ENCODE assay signal across 8 mouse cellular contexts in the genomic region with DNA sequence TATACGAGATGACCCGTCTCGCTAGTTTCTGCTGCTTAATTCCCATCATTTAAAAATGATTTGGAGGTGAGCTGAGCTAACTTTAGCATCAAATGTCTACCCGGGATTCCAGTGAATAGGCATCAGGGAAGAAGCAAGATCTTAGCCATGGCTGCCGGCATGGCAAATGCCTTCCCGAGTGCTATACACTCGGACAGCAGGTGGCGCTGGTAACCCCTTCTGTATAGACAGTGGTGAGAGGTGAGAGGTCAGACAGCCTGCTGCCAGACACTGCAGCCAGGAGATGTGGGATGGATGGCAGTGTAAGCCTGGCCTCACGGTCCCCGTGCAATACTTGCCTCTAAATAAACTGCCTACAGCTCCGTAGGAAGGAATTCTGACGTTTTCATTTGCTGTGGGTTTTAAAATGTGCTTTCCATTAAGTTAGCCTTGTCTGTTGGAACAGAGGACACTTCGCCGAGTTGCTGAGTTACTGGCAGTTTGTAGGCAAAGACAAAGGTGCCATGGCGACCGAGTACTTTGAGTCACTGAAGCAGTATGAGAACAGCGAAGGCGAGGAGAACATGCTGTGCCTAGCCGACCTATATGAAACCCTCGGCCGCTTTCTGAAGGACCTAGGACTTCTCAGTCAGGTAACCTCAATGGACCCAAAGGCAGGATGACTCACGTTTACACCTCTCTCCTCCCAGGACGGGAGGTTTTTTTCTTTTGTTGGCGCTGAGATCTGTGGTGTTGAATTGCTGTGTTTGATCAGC. TPM values are rescaled to one million over a fixed set of nuclear protein-coding genes. Genes with fewer than 3 reads are reported as not detected.
A peak's percentile ranks its signal among the peaks of the same experiment; 100 is the strongest.
DNase-seq lines count a peak whose midpoint lies in the region; ATAC-seq and TF ChIP-seq lines count a peak whose summit lies in the region.

No protein-coding gene starts in this region.

- H3K4me3 ChIP-seq in CH12.LX (replicated peaks in 1 of 3; ENCODE audit: low read depth in 2 of 3, low read length in 2 of 3, poor library complexity in 1 of 3), result no peak overlapping the region
- H3K4me3 ChIP-seq in liver, embryonic 15.5 days (replicated peaks), result no peak overlapping the region

- in situ Hi-C loops in CH12.LX (cut with MboI; ENCODE audit: low pct_ligation_motif_present, low pct_unique_long_range_greater_than_20kb, low sequenced_read_pairs), result no loop called here

- no peak overlapping the region for H3K9ac ChIP-seq in CH12.LX (ENCODE audit: insufficient read depth, low read depth)
- no peak overlapping the region for H3K9ac ChIP-seq in liver, embryonic 15.5 days

- no peak for TF ChIP-seq POLR2A in CH12.LX (IDR thresholded peaks at IDR 0.05; ENCODE audit: low read depth, low read length)

- peak; percentile 74 for DNase-seq in CH12.LX (ENCODE audit: extremely low read depth)
- DNase-seq in adrenal gland, adult 2 months, result peak; percentile 75
- peak; percentile 61 for DNase-seq in embryo, embryonic 11.5 days (ENCODE audit: low read depth, low spot score)
- peak; percentile 28 to 50 for DNase-seq in heart, adult 9 months (ENCODE audit: low spot score in 2 of 2)
- DNase-seq in kidney, postnatal 4 days, result peak; percentile 89
- peak; percentile 83 for DNase-seq in retina, postnatal 1 day
- DNase-seq in thymus, postnatal 4 days, result peak; percentile 87

- no peaks in the 10 kb centered on the region for H3K79me2 ChIP-seq in CH12.LX (replicated peaks; ENCODE audit: control insufficient read depth, extremely low read depth, insufficient read depth, poor library complexity, severe bottlenecking)

- peak; percentile 52 to 82 for TF ChIP-seq CTCF in CH12.LX (conservative IDR thresholded peaks at IDR 0.05 in 1 of 2, IDR thresholded peaks at IDR 0.05 in 1 of 2; ENCODE audit: low read depth in 2 of 2, low read length in 2 of 2)

- TF ChIP-seq RAD21 in CH12.LX (IDR thresholded peaks at IDR 0.05; ENCODE audit: low read depth, low read length), result peak; percentile 51

- 46% methylated on average over 24 of the region's 24 CpGs for WGBS in liver, embryonic 15.5 days (ENCODE audit: insufficient replicate concordance)

- dilution Hi-C loops in CH12.LX (cut with MboI; ENCODE audit: extremely low pct_ligation_motif_present, extremely low pct_unique_long_range_greater_than_20kb, low sequenced_read_pairs), result no loop called here

- H3K36me3 ChIP-seq in CH12.LX (replicated peaks in 1 of 2; ENCODE audit: control insufficient read depth in 1 of 2, insufficient read depth in 1 of 2, low read length in 1 of 2), result peaks cover 0 to 4% of the 10 kb centered on the region in 2 experiments
- H3K36me3 ChIP-seq in liver, embryonic 15.5 days (replicated peaks), result no peaks in the 10 kb centered on the region

- no peaks in the 10 kb centered on the region for H3K27me3 ChIP-seq in CH12.LX (replicated peaks)
- H3K27me3 ChIP-seq in liver, embryonic 15.5 days, result no peaks in the 10 kb centered on the region

- H3K9me3 ChIP-seq in CH12.LX (replicated peaks; ENCODE audit: low read length), result no peaks in the 10 kb centered on the region
- no peaks in the 10 kb centered on the region for H3K9me3 ChIP-seq in liver, embryonic 15.5 days (replicated peaks)

- H3K4me2 ChIP-seq in CH12.LX (ENCODE audit: insufficient read depth, low read depth, poor library complexity, severe bottlenecking), result no peak overlapping the region
- H3K4me2 ChIP-seq in liver, embryonic 15.5 days, result peak overlapping the region; percentile 18; the same call in 1 of the 2 replicates

- H3K4me1 ChIP-seq in CH12.LX (ENCODE audit: control insufficient read depth in 1 of 2, insufficient read depth in 2 of 2), result 0 out of 4 replicates have a peak, but pooled peaks cover 0 to 3% of the 10 kb centered on the region in 2 experiments
- H3K4me1 ChIP-seq in liver, embryonic 15.5 days (replicated peaks), result no peaks in the 10 kb centered on the region

- no peak overlapping the region for H3K27ac ChIP-seq in CH12.LX (ENCODE audit: insufficient read depth, low read depth)
- no peak overlapping the region for H3K27ac ChIP-seq in liver, embryonic 15.5 days (replicated peaks)

- TF ChIP-seq EP300 in CH12.LX (IDR thresholded peaks at IDR 0.05; ENCODE audit: low read length), result no peak

- ATAC-seq in liver, embryonic 15.5 days (ENCODE audit: insufficient read depth), result peak; percentile 59; the same call in 1 of the 2 replicates

TF ChIP-seq in CH12.LX, 34 proteins besides CTCF, POLR2A, EP300 and RAD21:
- TF ChIP-seq ZC3H11A (IDR thresholded peaks at IDR 0.05; ENCODE audit: low read depth, low read length), result no peak
- TF ChIP-seq MXI1 (IDR thresholded peaks at IDR 0.05; ENCODE audit: low read depth, low read length), result no peak
- TF ChIP-seq SMC3 (IDR thresholded peaks at IDR 0.05; ENCODE audit: low read depth, low read length), result peak; percentile 65
- no peak; the same call in 1 of the 2 replicates for TF ChIP-seq MAX (IDR thresholded peaks at IDR 0.05; ENCODE audit: low read length)
- no peak for TF ChIP-seq PAX5 (IDR thresholded peaks at IDR 0.05; ENCODE audit: low read length)
- TF ChIP-seq NELFE (IDR thresholded peaks at IDR 0.05; ENCODE audit: low read depth, low read length), result 0 out of 2 replicates have a peak, but pooled peaks have one; percentile 22

RNA-seq across cellular contexts. Expression of gene Gm28305, which starts 5.0 kb away (rescaled TPM):
- total RNA-seq in CH12.LX (2012; rRNA removed), result not detected in 2 replicates
- total RNA-seq in CH12.LX (2014; rRNA removed), result not detected in 2 replicates
- polyA plus RNA-seq in CH12.LX (2012; ENCODE audit: insufficient read length, low read depth), result not detected in 2 replicates
- not detected for total RNA-seq in adrenal gland, adult 2 months (2021)
- not detected in 2 replicates for polyA plus RNA-seq in adrenal gland, adult 2 months (2012; rRNA removed)
- polyA plus RNA-seq in liver, embryonic 15.5 days (2015; fragmentation: Nextera tagmentation; extraction: Ambion mirVana), result not detected in 2 replicates

RNA-seq across cellular contexts. Expression of gene Uba5, which starts 27.5 kb away (rescaled TPM):
- total RNA-seq in CH12.LX (2012; rRNA removed), result 24.0 and 28.5 TPM in 2 replicates
- 29.3 and 35.8 TPM in 2 replicates for total RNA-seq in CH12.LX (2014; rRNA removed)
- polyA plus RNA-seq in CH12.LX (2012; ENCODE audit: insufficient read length, low read depth), result 33.4 and 34.9 TPM in 2 replicates
- total RNA-seq in adrenal gland, adult 2 months (2021), result 10 to 100 TPM; 40.6 to 46.4 TPM
- polyA plus RNA-seq in adrenal gland, adult 2 months (2012; rRNA removed), result 15.0 and 18.0 TPM in 2 replicates
- 19.8 and 21.3 TPM in 2 replicates for polyA plus RNA-seq in liver, embryonic 15.5 days (2015; fragmentation: Nextera tagmentation; extraction: Ambion mirVana)

RNA-seq across cellular contexts. Expression of gene Acad11, which starts 27.7 kb away (rescaled TPM):
- total RNA-seq in CH12.LX (2012; rRNA removed) (8.0 and 10.0 TPM in 2 replicates), CH12.LX (2014; rRNA removed) (11.2 and 12.1 TPM in 2 replicates)
- 8.0 and 8.3 TPM in 2 replicates for polyA plus RNA-seq in CH12.LX (2012; ENCODE audit: insufficient read length, low read depth)
- 10 to 100 TPM; 78.7 to 91.9 TPM for total RNA-seq in adrenal gland, adult 2 months (2021)
- 33.0 and 40.1 TPM in 2 replicates for polyA plus RNA-seq in adrenal gland, adult 2 months (2012; rRNA removed)
- polyA plus RNA-seq in liver, embryonic 15.5 days (2015; fragmentation: Nextera tagmentation; extraction: Ambion mirVana), result 25.2 and 29.1 TPM in 2 replicates

RNA-seq across cellular contexts. Expression of gene Nphp3, which starts 33.1 kb away (rescaled TPM):
- total RNA-seq in CH12.LX (2012; rRNA removed) (2.2 and 2.3 TPM in 2 replicates), CH12.LX (2014; rRNA removed) (0.89 and 1.3 TPM in 2 replicates)
- 2.2 and 2.9 TPM in 2 replicates for polyA plus RNA-seq in CH12.LX (2012; ENCODE audit: insufficient read length, low read depth)
- total RNA-seq in adrenal gland, adult 2 months (2021), result 1 to 10 TPM; 2.3 to 4.7 TPM
- polyA plus RNA-seq in adrenal gland, adult 2 months (2012; rRNA removed), result 8.4 and 8.6 TPM in 2 replicates
- polyA plus RNA-seq in liver, embryonic 15.5 days (2015; fragmentation: Nextera tagmentation; extraction: Ambion mirVana), result 1.4 TPM in 2 replicates

Comparison
In these comparisons a context has a peak if more than half of its experiments do, and no peak if none do; other contexts are left out.
1. DNase-seq: peak in every context shown above with its lines; median percentile 89 in kidney, postnatal 4 days; 87 in thymus, postnatal 4 days; 83 in retina, postnatal 1 day; 75 in adrenal gland, adult 2 months; 74 in CH12.LX; 61 in embryo, embryonic 11.5 days; 39 in heart, adult 9 months.